Mouse (Mus musculus) retina, embryonic 14.5 days (tissue): ENCODE measurements around the gene Adad2.
A peak's percentile ranks its signal among the peaks of the same experiment; 100 is the strongest.

Experiments used
- DNase-seq: peaks from one replicate; pipeline ENCODE4 v3.0.0-alpha.2; 2015; ENCODE audit warnings: low spot score

The Adad2 gene

DNA sequence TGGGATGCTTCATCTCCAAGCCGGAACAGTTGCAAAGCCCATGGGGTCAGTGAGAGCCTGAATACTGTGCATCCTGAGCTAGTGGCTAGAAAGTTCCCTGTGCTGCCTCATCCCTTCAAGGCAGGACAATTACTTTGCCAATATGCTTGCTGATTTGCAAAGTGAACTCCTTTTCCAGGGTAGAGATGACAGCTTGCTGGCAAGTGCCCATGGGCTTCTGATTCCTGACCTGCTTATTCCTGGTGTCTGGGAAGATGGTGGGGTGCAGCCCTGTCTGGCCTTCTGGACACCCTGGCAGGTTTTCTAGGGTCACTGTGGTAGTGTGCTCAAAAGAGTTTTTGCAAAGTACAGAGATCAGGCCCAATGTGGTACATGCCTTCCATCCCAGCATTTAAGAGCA is 30.4 kb downstream of the Adad2 start:
- DNase-seq = no peak

DNA sequence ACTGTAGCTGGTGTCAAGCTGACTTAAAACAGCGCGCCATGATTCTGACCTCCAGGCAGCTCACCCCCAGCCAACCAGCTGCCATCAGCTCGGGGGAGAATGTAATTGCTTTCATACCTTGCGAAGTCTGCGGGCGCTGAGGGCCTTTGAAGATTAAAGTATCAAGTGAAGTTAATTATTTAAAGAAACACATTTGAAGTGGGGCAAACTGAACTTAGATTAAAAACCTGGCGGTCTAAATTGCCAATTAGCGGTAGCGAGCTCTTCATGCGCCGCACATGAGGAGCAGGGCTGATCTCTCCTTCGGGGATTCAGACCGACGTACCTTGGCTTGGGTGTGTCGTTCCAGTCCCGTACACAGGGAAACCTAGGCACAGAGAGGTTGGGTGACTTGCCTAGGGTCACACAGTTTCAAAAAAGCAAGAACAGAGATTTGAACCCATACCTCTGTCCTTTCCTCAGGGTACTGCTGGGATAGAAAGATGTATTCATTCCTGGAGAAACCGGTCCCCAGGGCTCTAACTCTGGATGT is 31.9 kb downstream of the Adad2 start:
- no peak for DNase-seq

DNA sequence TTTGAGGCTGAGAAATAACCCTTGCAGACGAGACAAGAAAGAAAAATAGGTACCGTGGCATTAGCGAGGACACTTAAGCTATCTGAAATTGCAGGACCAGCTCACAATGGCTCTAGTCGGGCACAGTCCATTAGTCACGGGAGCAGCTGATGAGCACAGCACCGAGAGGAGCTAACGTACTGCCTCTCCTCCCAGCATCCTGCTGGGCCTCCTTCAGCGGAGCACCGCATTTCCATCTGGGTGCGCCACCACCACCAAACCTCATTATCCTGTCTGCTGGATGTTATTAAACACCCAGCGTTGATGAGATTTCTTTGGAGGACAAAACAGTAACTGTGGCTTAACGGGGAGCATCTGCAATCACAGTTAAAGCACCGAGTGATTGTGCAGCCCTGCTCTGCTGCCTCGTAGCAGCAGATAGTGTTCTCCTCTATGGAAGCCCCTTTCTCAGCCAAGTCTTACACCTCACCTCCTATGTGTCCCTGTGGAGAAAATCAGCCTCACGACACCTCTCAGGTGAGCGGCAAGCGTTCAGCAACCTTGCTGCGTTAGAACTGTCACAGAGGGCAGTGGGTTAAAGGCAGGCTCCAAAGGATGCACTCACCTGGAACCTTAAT is 32.5 kb downstream of the Adad2 start:
- DNase-seq = no peak

DNA sequence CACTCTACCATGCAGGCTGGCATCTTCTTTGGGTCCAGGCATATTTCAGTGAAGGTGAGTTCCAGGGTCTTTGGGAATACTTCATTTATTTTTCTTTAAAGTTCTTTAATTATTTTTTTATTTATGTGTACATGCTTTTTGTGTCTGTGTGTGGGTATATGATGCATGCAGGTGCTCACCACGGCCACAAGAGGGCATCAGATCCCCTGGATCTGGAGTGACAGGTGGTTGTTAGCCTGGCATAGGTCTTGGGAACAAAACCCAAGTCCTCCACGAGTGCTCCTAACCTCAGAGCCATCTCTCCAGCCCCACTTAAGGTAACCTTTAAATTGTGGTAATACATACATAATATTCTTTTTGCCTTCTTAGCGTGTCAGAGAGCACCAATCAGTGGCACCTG is 33.6 kb downstream of the Adad2 start:
- DNase-seq = no peak

DNA sequence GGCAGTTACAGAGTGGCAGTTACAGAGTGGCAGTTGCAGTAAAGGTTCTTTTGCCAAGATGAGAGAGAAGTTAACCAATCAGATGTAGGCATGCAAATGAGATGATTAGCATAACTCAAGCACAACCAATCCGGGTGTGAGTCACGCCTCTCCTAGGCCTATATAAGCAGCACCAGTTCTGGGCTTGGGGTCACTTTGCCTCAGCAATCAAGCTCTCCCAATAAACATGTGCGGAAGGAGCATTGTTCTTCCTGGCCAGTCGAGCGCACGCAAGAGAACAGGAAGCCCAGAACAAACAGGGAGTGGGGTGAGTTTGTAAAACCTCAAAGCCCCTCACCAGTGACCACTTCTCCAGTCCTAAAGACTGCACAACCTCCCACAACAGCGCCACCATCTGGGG is 34.3 kb downstream of the Adad2 start:
- no peak for DNase-seq

DNA sequence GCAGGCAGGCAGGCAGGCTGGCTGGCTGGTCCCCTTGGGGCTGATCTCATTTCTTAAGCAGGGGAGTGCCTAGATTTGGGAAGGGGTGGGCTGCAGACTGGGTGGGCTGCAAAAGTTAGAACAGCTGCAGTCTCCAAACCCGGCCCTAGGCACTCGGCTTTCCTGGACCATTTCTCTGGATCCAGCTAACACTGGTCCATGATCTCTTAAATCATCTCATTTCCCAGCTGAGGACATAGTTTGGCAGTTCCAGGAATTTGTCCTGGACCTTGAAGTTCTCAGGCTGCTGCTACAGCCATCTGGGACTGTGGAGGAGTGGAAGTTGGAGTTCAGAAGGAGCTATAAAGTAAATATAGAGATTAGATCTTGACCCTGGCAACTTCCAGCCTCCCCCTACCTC is 38.8 kb downstream of the Adad2 start:
- DNase-seq = no peak

DNA sequence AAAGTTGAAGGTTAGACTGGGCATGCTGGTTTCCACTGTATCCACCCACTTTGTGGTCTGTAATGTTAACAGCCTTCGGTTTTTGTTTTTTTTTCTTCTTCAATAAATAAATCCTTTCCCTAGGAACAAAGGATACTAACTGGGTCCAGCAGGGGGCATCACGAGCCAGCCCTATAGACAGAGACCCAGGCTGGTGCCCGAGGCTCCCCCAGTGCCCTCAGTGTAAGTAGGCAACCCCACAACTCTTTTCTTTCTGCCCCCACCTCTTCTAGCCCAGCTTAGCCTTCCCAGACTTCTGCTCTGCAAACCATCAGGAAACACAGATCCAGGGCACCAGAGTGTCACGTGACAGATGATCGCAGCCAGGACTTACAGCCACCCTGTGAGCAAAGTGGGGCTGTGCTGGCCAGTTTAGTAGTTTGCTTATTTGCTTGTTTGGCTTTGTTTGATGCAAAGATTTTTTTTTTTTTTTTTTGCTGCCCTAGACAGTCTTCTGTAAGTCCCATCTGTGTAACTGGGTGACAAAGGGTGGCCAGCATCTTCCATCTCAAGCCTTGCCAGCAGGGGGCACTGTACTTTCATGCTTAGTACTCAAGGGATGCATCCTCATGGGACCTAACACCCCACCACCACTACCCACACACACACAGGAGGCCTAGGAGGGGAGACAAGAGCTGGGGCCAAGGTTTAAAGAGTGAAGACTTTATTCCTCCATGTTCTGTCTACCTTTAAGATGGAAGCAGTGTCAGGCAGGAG is 44.3 kb downstream of the Adad2 start:
- DNase-seq = peak; percentile 63

DNA sequence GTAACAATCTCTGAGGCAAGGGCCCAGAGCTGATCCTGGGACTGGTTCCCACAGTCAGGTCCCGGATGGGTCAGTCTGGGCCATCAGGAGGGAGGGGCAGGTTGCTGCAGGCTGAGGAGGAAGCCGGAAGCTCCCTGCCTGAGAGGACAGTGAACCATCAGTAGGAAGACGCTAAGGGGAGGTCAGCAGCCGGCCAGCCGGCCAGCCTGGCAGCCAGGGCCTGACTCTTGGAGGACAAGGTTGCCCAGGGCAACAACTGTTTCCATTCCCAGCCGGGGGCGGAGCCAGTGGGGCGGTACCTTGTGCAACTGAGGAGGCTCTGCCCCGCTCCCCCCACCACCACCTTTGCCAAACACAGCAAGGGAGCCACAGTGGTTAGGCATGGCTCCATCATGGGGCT is 48.5 kb downstream of the Adad2 start:
- peak; percentile 82 for DNase-seq

DNA sequence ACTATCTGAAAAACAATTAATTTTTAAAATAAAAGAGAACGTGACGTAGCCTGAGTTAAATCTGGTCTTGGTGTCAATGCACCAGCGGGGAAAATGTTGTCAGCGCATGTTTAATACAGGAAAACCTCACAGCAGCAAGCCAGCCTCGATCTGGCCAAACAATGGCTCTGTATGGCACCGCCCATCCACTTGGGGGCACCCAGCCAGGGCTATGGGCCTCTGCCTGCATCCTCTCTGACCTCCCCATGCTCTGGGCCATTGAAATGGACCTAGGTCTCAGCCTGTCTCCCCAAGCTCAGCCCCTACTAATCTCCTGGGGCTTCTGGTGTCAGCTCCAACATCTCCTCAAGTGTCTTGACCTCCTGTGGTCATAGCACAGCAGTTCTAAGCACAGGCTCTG is 49.3 kb downstream of the Adad2 start:
- no peak for DNase-seq

DNA sequence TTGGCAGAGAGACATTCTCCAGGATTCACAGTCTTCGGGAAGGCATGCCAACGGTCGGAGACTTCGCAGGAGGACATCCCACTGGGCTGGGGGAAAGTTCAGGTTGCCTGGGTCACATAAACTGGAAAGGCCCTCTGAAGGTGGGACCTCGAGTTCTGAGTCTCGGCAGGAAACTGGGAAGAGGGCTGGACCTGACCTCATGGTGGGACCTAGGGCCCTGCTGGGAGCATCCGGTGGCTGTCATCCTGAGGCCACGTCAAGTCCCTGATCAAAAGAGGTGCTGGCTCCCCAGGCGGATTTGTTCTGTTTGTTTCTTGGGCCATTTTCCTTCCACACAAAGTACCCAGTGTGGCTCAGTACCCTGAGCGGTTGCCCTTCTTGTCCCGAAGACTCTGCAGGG is 50.9 kb downstream of the Adad2 start:
- DNase-seq = no peak

DNA sequence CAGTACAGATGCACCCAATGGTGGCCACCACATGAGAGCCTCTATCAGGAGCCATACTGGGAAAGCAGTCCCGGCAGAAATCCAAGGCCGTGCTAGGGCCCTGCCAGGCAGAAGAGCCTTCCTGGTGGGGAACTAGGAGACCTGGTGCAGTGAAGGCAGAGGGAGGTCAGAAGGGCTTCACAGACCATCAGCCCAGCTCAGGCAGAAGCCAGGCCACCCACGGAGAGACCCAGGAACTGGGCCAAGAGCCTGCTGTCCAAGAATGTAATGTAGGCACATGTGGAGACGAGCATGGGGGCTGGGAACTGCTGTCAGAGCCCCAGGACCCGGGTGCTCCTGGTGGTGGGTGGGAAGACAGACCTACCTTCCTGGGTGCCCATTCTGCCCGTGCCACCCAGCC is 52.7 kb downstream of the Adad2 start:
- no peak for DNase-seq
